Mouse (Mus musculus) cerebellum, adult 11 months (tissue): ENCODE results near the gene Ccdc54.

Experiments
- DNase-seq: peaks from one replicate; pipeline ENCODE4 v3.0.0; 2022

The Ccdc54 gene

DNA sequence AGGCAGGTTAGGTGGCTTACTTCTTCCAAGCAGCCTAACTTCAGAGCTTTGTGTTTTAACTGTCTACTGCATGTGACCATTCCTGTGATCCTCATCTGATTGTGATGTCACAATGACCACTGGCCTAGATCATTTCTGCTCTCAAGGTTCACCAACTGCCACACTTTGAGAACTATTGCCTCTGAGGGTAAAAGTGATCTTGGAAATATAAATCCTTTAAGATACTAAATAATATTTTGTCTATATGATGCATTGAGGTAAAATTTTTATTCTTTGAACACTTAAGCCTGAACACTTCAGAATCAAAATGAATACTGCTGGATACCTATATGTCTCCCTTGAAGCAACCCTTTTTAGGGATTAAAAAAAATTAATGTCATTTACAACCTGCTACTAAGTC, at the start of gene Ccdc54:
TSS of gene Ccdc54 (minus strand) at position 101 of the 400 bp plus-strand sequence.
- DNase-seq, result no peak

- no peak for DNase-seq
Observed at GRCm38 (mm10) chr16:50632585-50632984, 41.6 kb upstream of the Ccdc54 start.

DNA sequence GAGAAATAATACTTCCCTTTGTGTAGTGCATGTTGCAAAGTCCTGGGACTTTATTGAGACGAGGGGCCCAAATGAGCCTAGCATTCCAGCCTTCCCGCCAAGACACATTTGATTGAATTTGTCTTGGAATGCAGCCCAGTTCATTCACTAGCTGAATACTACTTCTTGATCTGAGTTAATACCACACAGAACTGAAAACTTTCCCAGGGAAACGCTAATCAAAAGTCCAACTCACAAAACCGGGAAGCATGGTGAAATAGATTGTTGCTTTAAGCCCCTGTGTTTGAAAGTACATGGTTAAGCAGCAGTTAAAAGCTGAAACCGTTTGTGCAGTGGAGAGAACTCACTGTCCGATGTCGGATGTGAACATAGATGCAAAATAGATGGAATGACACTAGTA, 24.6 kb upstream of the Ccdc54 start:
- no peak for DNase-seq

DNA sequence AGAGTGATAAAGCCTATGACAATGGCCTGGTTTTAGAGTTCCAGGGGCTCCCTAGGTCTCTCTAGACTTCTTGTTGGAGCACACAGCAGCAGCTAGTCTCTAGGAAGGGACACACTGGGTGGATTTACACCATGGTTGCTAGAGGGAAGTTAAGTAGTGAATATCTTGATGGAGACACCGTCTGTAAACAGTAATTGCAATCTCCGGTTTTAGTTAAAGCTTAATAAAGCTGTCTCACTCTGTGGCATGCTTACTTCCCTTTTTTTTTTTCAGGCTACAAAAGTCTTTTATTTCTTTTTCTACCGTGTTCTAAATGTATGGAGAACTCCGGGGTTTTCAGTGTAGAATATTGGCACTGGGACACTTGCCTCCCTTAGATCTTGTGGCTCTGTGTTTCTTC, 22.0 kb upstream of the Ccdc54 start:
- no peak for DNase-seq

- DNase-seq, result no peak
Observed at GRCm38 (mm10) chr16:50610580-50610979, 19.6 kb upstream of the Ccdc54 start.

GRCm38 (mm10) chr16:50607776-50608562, 17.0 kb upstream of the Ccdc54 start:
- no peak for DNase-seq

DNA sequence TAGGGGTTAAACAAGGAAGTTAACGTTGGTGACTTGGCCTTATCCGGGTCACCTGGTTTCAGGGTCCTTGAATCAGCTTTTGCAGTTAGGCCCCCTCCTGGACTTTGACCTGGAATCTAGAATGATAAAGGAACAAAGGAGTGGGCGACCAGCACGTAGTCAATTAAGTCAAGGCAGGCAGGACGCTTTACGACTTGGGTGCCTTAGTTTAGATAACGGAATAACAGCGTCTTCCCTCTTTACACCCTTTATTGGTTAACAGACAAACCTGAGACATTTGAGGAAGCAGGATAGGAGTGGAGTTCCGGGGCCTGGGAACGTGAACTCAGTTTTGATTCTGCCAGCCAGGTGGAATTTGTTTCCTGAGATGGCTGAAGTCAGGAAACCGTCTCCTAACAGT, 13.9 kb upstream of the Ccdc54 start:
- DNase-seq, result no peak

DNA sequence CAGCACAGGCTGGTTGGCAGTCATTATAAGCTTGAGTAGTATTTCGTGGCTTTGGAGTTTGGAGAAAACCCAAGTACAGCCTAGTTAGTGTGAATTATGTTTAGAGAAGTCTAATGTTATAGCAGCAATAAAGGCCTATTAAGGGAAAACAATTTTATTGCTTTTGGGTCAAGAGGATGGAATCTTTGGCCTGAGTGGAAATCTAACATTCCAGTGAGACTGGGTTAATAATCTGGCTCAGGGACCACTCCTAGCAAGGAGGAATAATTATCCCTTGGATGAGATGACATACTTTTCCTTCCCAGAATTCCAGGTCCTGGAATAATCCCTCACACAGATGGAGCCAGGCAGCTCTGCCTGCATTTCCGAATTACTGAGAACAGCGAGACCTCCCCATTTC, 11.0 kb upstream of the Ccdc54 start:
- DNase-seq, result no peak

- no peak for DNase-seq
Observed at GRCm38 (mm10) chr16:50600665-50601064, 9.7 kb upstream of the Ccdc54 start.

DNA sequence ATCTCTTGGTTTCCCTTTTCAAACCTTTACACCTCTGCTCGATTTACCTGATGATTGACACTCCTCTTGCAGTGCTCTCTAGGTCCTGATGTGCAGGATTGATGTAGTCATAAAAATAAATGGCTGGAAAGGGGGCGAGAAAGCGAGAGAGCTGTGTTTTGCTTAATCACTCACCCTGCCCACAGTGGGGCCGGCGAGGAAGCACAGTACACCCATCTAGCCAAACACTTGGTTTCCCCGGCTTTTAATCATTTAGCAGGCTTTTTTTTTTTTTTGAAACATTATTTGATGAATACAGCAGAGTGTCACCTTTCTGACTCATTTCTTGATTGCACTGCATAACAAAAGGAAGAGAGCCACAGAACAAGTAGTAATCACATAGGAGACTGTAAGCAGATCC, 5.7 kb upstream of the Ccdc54 start:
- no peak for DNase-seq

DNA sequence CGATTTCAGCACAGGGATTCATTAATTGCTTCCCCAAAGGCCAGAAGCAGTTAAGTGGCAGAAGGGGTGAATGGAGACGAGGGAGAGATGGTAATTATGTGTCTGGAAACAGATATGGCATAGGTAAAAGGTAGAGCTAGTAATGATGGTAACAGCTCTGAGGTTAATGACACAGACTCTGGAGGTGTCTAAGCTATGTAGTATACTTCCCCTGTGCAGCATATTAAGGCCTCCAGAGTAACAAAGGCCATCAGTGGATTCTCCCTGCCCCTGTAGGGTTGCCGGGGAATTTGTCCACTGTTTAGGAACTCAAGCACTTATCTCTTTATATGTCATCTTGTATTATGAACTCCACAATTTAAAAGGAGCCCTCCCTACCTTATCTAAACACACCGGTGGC, 5.2 kb upstream of the Ccdc54 start:
- DNase-seq, result no peak

DNA sequence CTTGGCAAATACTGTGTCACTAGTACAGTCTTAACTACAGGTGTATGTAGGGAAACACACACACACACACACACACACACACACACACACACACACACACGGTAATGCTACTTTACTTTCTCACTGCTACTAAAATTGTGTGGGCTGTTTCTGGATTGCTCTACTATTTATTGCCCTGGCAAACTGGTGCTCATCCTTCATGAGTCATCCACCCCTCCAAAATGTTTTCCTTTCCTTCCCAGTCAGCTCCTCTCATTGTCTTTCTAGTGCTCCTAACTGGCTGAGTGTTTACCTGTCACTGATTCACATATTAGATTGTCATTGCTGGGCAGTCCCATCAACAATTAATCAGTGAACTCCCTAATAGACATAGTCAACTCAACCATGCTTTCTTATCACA, 3.9 kb upstream of the Ccdc54 start:
- no peak for DNase-seq

DNA sequence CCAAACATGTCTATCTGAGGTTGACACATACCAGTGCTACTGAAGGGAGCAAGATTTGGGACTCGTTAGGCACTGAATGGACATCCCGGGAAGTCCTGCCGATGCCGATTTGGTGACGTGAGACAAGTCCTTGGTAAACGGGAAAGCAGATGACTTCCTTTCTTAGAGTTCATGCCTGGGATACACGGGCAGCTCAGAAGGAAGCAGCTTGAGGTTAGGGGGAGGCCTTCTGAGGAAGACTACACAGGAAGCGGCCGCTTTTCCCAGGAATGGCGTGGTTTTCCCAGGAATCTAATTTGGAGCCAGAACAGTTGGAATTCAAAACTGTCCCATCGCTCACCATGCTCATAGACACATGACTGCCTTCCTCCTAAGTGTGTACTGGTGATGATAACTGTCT, 2.4 kb upstream of the Ccdc54 start:
- DNase-seq, result no peak

GRCm38 (mm10) chr16:50589574-50590151, 1.3 kb downstream of the Ccdc54 start:
- no peak for DNase-seq

- no peak for DNase-seq
Observed at GRCm38 (mm10) chr16:50588191-50588590, 2.8 kb downstream of the Ccdc54 start.

DNA sequence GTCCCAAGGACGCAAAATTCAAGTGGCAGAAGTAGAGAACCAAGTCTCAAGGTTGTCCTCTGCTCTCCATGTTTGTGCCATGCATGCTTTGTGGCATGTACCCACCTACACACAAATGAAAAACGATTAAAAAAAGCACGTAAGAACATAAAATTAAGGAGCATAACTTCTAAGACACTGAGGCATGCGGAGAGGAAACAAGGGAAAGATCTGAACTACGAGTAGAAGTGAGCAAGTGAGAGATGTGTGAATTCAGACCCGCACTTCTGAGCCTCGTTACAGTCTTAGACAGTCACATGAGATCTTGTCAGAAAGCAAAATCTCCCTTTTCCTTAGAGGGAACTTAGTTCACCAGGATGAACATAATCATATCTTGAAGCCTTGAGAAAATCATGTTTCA, 3.8 kb downstream of the Ccdc54 start:
- DNase-seq, result no peak

GRCm38 (mm10) chr16:50578361-50578760, 12.6 kb downstream of the Ccdc54 start:
- no peak for DNase-seq

DNA sequence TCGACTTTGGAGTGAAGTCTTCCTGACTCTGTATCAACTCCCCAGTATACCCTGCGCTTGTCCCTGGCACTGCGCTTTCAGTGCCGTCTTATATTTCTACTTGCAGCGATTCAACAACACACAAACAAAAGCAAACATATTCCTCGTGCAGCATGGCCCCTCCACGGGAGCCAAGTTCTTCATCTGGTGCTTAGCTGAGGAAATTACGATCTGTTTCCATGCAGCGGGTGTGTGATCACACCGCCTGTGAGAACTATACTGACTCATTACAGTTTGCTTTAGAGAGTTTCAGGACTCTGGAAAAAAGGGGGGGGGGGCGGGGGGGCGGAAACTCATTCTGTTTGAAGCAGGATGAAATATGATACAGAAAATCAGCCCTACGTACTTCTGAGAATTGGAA, 18.4 kb downstream of the Ccdc54 start:
- DNase-seq, result no peak

GRCm38 (mm10) chr16:50559163-50559771, 31.7 kb downstream of the Ccdc54 start:
- no peak for DNase-seq

DNA sequence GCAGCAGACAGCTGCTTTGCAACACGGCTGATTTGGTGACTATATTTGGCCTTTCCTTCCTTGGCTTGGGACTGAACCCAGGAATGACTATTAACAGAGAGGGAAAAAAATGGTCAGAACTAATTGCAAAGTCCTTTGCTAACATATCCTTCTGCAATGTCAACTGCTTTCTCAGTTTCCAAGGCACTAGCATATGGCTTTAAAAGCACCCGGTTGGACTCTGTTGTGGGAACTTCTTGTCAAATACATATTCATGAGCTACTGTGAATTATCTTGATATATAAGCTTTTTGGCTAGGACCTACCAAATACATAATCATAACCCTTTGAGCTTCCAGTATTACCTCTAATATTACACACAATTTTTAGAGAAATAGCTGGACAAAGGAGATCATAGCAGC, 37.1 kb downstream of the Ccdc54 start:
- no peak for DNase-seq

DNA sequence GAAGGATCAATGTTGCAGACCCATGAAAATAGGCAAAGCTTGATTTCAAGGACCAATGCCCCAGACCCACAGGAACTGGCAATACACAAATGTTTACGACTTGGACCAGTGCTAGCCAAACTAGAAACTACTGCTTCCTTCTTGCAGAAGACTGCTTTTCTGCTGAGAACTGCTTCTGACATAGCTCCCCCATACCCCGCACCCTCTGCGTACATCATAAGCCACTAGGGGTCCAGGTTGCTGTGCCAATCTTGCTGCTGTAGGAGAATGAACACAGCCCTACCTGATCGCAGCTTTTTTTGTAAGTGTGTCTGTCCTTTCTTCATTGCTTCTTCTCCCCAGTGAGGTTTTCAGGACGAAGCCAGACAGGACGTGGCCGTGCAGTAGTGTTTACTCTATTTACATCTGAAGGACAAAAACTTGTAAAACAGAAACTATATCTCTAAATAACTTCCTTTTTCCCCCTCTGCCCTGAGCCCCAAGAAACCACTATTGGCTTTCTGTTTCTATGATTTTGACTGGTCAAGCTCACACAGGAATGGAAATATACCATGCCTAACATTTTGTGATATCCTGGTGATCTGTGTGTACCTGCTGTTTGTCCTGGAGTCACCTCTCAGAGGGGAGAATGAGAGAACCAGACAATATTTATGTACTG, 39.0 kb downstream of the Ccdc54 start:
- no peak for DNase-seq

- DNase-seq, result no peak
Observed at GRCm38 (mm10) chr16:50550927-50551326, 40.0 kb downstream of the Ccdc54 start.

DNA sequence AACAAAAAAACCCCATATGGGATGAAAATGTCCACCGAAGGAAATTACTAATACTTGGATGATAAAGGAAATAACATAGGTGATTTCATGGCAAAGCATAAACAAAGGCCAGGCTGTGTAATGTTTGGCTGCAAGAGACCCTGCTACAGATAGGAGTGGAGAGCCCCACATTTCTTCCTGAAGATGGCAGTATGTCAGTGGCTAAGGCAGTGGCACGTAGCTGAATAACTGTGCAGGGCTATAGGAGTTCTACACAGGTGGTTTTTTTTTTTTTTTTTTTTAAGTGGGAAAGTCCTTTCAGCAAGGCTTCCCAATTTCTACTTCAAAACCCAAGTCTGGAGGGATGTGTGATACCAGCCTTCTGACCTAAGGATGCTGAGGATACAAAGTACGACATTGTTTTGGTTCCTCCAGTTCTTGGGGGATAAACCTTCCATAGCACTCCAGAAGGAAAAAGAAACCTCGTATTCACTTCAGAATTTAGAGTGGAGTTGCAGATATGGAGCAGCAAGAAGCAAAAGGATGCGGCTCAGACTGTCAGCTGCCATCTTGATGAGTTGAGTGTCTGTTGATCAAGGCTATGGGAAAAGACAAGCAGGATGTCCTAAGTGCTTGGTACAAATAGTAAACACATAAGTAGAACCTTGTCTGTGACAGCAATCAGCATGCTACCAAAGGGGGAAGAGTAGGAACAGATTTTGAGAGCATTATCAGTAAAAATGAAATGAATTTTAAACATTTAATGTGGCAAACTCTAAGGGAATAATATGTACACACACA, 48.2 kb downstream of the Ccdc54 start:
- DNase-seq, result no peak
